ENCODE assay signal across 17 mouse cellular contexts in the genomic region with DNA sequence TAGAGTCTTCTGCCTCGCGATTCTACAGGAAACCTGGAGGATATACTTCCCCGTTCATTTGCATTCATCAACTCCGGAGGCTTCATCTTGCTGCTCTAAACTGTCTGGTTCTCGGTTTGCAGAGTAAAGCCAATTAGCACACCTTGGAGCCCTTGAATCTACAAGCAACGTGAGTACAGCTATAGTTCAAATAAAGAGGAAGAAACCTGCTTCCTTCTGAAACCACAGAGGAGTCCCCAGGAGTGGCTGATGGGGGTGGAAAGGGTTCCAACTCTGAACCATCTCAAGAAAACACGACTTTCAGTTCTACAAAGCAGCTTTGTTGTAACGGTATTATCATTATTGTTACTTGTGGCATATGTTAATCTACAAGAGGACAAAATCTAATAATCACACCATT. TPM values are rescaled to one million over a fixed set of nuclear protein-coding genes. Genes with fewer than 3 reads are reported as not detected.
DNase-seq lines count a peak whose midpoint lies in the region; ATAC-seq and TF ChIP-seq lines count a peak whose summit lies in the region.
"Had no signal": no experiment of that assay in that cellular context is flagged by ENCODE, and none has a peak within 500 bp of the region (broad histone marks: within the 10 kb centered on the region; RNA-seq: fewer than 3 reads in every experiment).

No protein-coding gene starts in this region.

- no peak overlapping the region for H3K4me3 ChIP-seq in liver, embryonic 15.5 days (replicated peaks)
- H3K4me3 ChIP-seq in G1E (ENCODE audit: low read depth, low read length): no peak overlapping the region; the same call in 1 of the 2 replicates
- H3K4me3 ChIP-seq: forebrain, embryonic 12.5 days; midbrain, embryonic 13.5 days had no signal

- H3K9ac ChIP-seq in liver, embryonic 15.5 days: no peak overlapping the region
- H3K9ac ChIP-seq: forebrain, embryonic 12.5 days; lung, embryonic 14.5 days; midbrain, embryonic 13.5 days had no signal

- no peaks in the 10 kb centered on the region for H3K27me3 ChIP-seq in liver, embryonic 15.5 days
- no peaks in the 10 kb centered on the region for H3K27me3 ChIP-seq in G1E (ENCODE audit: insufficient read depth, low read length)
- H3K27me3 ChIP-seq: forebrain, embryonic 12.5 days; midbrain, embryonic 13.5 days had no signal

- peaks cover 11% of the 10 kb centered on the region for H3K36me3 ChIP-seq in liver, embryonic 15.5 days (replicated peaks)
- no peaks in the 10 kb centered on the region for H3K36me3 ChIP-seq in G1E (replicated peaks)
- H3K36me3 ChIP-seq: forebrain, embryonic 12.5 days; midbrain, embryonic 13.5 days had no signal

- peaks cover 43% of the 10 kb centered on the region for H3K4me1 ChIP-seq in liver, embryonic 15.5 days (replicated peaks)
- H3K4me1 ChIP-seq in G1E (ENCODE audit: insufficient read depth, low read depth, low read length): peaks cover 45% of the 10 kb centered on the region
- H3K4me1 ChIP-seq: forebrain, embryonic 12.5 days; midbrain, embryonic 13.5 days had no signal

- DNase-seq in liver (no peak), 416B (ENCODE audit: low read depth) (peak; percentile 42), G1E (ENCODE audit: low spot score) (peak; percentile 53)
- no peak for DNase-seq in right cerebral cortex, adult 18-20 months
- no peak for DNase-seq in right cerebral cortex, postnatal 10 days (ENCODE audit: low spot score in 2 of 2)
- no peak for DNase-seq in cerebellum, adult 11 months
- DNase-seq: adrenal gland, postnatal 36 days; cerebellum, adult 18-20 months; cerebellum, postnatal 25 days; kidney, adult 11 months; lung, embryonic 14.5 days; lung, postnatal 4 days had no signal

- no peak for TF ChIP-seq CTCF in G1E (IDR thresholded peaks at IDR 0.05; ENCODE audit: low read depth, low read length)

- no peak overlapping the region for H3K27ac ChIP-seq in liver, embryonic 15.5 days (replicated peaks)
- H3K27ac ChIP-seq: forebrain, embryonic 12.5 days; kidney, postnatal 0 days; midbrain, embryonic 13.5 days had no signal

- WGBS in liver, embryonic 15.5 days (ENCODE audit: insufficient replicate concordance): 23% methylated on average over 8 of the region's 8 CpGs

- peak overlapping the region; percentile 17 for H3K4me2 ChIP-seq in liver, embryonic 15.5 days
- H3K4me2 ChIP-seq: forebrain, embryonic 12.5 days; lung, embryonic 14.5 days; midbrain, embryonic 13.5 days had no signal

- no peak for ATAC-seq in liver, embryonic 15.5 days (ENCODE audit: insufficient read depth)
- ATAC-seq in G1E (ENCODE audit: extremely low read depth, insufficient number of reproducible peaks, low FRiP score, poor library complexity, severe bottlenecking): peak; percentile 22; the same call in 1 of the 2 replicates
- ATAC-seq in megakaryocyte, adult 5-6 weeks (ENCODE audit: poor library complexity, severe bottlenecking): peak; percentile 88
- ATAC-seq: midbrain, embryonic 13.5 days had no signal

- H3K9me3 ChIP-seq in liver, embryonic 15.5 days (replicated peaks): no peaks in the 10 kb centered on the region
- H3K9me3 ChIP-seq in G1E (replicated peaks): peaks cover 32% of the 10 kb centered on the region

RNA-seq across cellular contexts. Expression of a gene that starts 26.2 kb away (rescaled TPM):
- 66.8 and 70.4 TPM in 2 replicates for polyA plus RNA-seq in liver, embryonic 15.5 days (2015; fragmentation: Nextera tagmentation; extraction: Ambion mirVana)
- 849 and 918 TPM in 2 replicates for total RNA-seq in G1E (2014; fragmentation: Nextera tagmentation)
- total RNA-seq in G1E (2017): 488 and 524 TPM in 2 replicates
- 179 and 203 TPM in 2 replicates for polyA plus RNA-seq in G1E (2012)
- 41.4 and 43.6 TPM in 2 replicates for total RNA-seq in megakaryocyte, adult 5-6 weeks (2015)
- total RNA-seq in megakaryocyte, adult 5-6 weeks (2017): 36.2 and 45.2 TPM in 2 replicates

Comparison
In these comparisons a context has a peak if more than half of its experiments do, and no peak if none do; other contexts are left out.
1. DNase-seq: peak in 416B (single experiment) and G1E (single experiment); none in liver (single experiment), right cerebral cortex, adult 18-20 months (single experiment), right cerebral cortex, postnatal 10 days (0 of 2) and cerebellum, adult 11 months (single experiment).
2. RNA of a gene that starts 26.2 kb away (total RNA-seq): 488 to 918 TPM in G1E; 36.2 to 45.2 TPM in megakaryocyte, adult 5-6 weeks; every median in the first group is over 10 times any median in the second.